Mouse (Mus musculus): ENCODE results near the gene Pik3r5. TPM values are rescaled to one million over a fixed set of nuclear protein-coding genes. Genes with fewer than 3 reads are reported as not detected.

Pik3r5 gene
- polyA plus RNA-seq, 1 experiment from 2014 or later: 1.2 TPM

DNA sequence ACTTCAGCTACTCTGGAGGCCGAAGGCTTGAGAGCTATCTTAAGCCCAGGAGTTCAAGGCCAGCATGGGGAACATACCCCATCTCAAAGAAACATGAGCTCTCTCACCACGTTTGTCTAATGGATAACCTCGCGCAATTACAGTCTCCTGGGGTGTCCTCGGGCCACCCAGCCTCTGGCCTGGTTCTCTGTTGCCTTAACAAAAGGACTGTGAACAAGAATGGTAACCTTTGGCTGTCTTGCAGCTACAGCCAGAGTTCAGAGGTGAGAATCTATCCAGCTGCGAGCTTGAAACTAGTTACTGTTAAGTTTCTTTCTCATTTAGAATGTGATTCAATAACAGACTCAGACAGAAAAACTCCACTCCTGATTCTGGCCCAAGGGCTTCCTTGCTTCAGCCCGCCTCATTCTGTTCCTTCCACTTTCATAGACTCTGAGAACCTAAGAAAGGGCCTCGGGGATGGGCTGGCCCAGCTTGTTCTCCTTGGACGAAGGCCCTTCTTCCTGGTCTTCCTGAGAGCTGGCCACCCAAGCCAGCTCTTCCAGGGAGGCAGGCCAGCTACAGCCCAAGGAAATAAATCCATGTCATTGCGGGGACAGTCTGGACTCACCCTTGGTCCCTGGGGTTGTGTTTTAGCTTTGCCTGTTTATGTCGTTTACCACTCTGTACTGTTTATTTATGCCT lies 43.8 kb upstream of the Pik3r5 start:
- H3K9me3 ChIP-seq (ENCODE audit: control insufficient read depth, low read length): no peaks in the 10 kb centered on the region
- H3K4me1 ChIP-seq (replicated peaks; ENCODE audit: control insufficient read depth, insufficient read depth, low read length): peaks cover 33% of the 10 kb centered on the region
- 30% methylated on average over 11 of the region's 11 CpGs for WGBS
- no peaks in the 10 kb centered on the region for H3K36me3 ChIP-seq (replicated peaks; ENCODE audit: control insufficient read depth, insufficient read depth)
- ATAC-seq (ENCODE audit: low FRiP score): no peak
- H3K4me3 ChIP-seq (replicated peaks; ENCODE audit: low read length): no peak overlapping the region
- H3K27ac ChIP-seq: no peak overlapping the region
- H3K27me3 ChIP-seq (ENCODE audit: control insufficient read depth, insufficient read depth, low read length): peaks cover 82% of the 10 kb centered on the region
- no peak overlapping the region for H3K4me2 ChIP-seq (replicated peaks)
- DNase-seq (ENCODE audit: low spot score): no peak
- no peak overlapping the region for H3K9ac ChIP-seq

- Histone ChIP-seq H3K4me2 (replicated peaks) (no peak overlapping the region), H3K36me3 (replicated peaks; ENCODE audit: control insufficient read depth, insufficient read depth) (no peaks in the 10 kb centered on the region), H3K27me3 (ENCODE audit: control insufficient read depth, insufficient read depth, low read length) (peaks cover 79% of the 10 kb centered on the region), H3K9ac (no peak overlapping the region), H3K4me1 (replicated peaks; ENCODE audit: control insufficient read depth, insufficient read depth, low read length) (peaks cover 33% of the 10 kb centered on the region), H3K9me3 (ENCODE audit: control insufficient read depth, low read length) (no peaks in the 10 kb centered on the region), H3K4me3 (replicated peaks; ENCODE audit: low read length) (no peak overlapping the region), H3K27ac (no peak overlapping the region)
- 39% methylated on average over 1 of the region's 1 CpGs for WGBS
- DNase-seq (ENCODE audit: low spot score): no peak
- ATAC-seq (ENCODE audit: low FRiP score): no peak
Measured at GRCm38 (mm10) chr11:68388655-68389015, 43.3 kb upstream of the Pik3r5 start.

DNA sequence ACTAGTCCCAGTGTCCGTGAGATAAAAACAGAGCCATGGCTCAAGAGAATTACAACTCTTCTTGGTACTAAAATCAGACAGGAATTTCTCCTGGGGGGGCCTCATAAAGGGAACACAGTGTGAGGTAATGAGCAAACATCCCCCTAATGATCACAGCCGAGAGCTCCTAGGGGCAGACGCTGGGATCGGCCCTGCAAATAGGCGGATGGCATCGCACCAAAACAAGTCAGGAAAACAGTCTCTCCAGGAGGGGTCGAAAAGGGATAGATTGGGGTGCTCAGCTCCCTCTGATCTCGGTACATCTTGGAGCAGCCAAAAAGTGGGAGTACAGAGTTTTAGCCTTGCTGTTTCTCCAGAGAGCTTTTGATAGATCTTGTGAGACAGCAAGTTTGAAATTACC lies 42.3 kb upstream of the Pik3r5 start:
- Histone ChIP-seq H3K9me3 (ENCODE audit: control insufficient read depth, low read length) (no peaks in the 10 kb centered on the region), H3K36me3 (replicated peaks; ENCODE audit: control insufficient read depth, insufficient read depth) (no peaks in the 10 kb centered on the region), H3K4me1 (replicated peaks; ENCODE audit: control insufficient read depth, insufficient read depth, low read length) (peaks cover 29% of the 10 kb centered on the region), H3K27me3 (ENCODE audit: control insufficient read depth, insufficient read depth, low read length) (peaks cover 85% of the 10 kb centered on the region), H3K4me3 (replicated peaks; ENCODE audit: low read length) (no peak overlapping the region), H3K9ac (no peak overlapping the region), H3K27ac (no peak overlapping the region), H3K4me2 (replicated peaks) (no peak overlapping the region)
- ATAC-seq (ENCODE audit: low FRiP score) (no peak), DNase-seq (ENCODE audit: low spot score) (no peak)
- WGBS: 3% methylated on average over 8 of the region's 8 CpGs

DNA sequence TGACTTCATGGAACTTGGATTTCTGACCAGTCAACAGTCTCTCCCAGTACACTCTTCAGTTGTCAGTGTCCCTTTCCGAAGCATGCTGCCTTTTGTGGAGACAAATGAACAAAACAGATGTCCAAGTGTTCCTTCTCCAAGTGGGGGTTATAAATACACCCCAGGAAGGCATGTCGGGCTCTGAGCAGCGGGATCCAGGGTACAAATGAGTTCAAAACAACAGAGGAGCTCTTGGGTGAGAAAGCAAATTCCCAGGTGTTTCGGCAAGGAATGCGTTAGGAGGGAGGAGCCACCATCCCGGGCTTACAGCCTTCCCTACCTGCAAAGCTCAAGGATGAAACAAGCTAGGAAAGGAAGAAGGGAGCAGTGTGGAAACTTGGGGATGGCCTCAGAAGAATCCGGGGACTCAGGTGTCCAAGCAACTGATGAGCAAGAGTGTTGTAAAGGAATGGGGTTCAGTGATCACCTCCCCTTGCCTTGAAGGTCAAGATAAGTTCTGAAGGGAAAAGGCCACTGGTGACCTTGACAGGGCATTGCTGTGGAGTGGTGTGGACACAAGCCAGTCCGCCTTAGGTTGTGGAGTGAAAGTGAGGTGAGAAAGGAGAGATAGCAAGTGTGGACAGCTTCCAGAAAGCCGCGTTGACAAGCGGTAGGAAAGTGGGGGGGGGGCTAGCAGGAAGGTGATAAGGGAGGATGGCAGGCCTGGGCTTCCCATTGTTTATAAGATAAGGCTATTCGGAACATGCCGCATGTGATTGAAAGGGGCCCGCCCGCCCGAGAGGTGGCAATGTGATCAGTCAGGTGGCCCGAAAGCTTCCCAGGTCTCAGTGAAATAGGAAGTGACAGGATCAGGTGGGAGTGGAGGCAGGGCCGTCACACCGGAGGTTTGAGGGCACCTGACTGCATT lies 41.3 kb upstream of the Pik3r5 start:
- no peak overlapping the region for H3K4me2 ChIP-seq (replicated peaks)
- 11% methylated on average over 19 of the region's 19 CpGs for WGBS
- H3K4me1 ChIP-seq (replicated peaks; ENCODE audit: control insufficient read depth, insufficient read depth, low read length): peaks cover 19% of the 10 kb centered on the region
- H3K36me3 ChIP-seq (replicated peaks; ENCODE audit: control insufficient read depth, insufficient read depth): no peaks in the 10 kb centered on the region
- peaks cover 88% of the 10 kb centered on the region for H3K27me3 ChIP-seq (ENCODE audit: control insufficient read depth, insufficient read depth, low read length)
- no peak overlapping the region for H3K27ac ChIP-seq
- no peak overlapping the region for H3K4me3 ChIP-seq (replicated peaks; ENCODE audit: low read length)
- no peak overlapping the region for H3K9ac ChIP-seq
- no peak for DNase-seq (ENCODE audit: low spot score)
- ATAC-seq (ENCODE audit: low FRiP score): no peak
- no peaks in the 10 kb centered on the region for H3K9me3 ChIP-seq (ENCODE audit: control insufficient read depth, low read length)

DNA sequence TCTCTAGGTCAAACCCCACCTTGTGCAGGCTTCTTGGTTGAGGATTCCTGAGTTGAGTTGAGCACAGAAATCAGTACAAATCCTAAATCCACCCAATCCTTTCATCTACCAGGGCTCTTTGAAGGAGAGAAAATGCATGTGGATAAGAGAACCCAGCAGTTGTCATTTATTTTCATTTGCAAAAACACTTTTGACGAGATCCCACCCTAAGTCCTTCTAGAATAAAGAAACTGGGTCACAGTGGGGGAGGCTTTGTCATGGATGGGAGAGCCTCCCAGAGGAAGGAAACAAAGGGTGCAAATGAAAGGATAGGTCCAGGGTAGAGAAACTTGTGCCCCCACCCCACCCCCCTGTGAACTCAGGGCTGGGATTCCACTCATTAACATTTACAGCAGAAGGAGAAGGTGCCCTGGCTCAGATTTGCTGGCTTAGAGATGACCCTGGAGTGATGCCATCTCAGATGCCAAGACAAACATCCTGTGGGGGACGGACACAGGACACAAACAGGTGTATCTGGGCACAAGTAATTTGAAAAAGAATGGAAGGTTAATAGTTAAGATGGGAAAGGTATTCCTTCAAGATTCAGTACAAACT lies 37.9 kb upstream of the Pik3r5 start:
- Histone ChIP-seq H3K4me3 (replicated peaks; ENCODE audit: low read length) (no peak overlapping the region), H3K27me3 (ENCODE audit: control insufficient read depth, insufficient read depth, low read length) (peaks cover 90% of the 10 kb centered on the region), H3K27ac (no peak overlapping the region), H3K9ac (no peak overlapping the region), H3K9me3 (ENCODE audit: control insufficient read depth, low read length) (no peaks in the 10 kb centered on the region), H3K4me1 (replicated peaks; ENCODE audit: control insufficient read depth, insufficient read depth, low read length) (peaks cover 8% of the 10 kb centered on the region), H3K4me2 (replicated peaks) (no peak overlapping the region), H3K36me3 (replicated peaks; ENCODE audit: control insufficient read depth, insufficient read depth) (no peaks in the 10 kb centered on the region)
- ATAC-seq (ENCODE audit: low FRiP score) (no peak), DNase-seq (ENCODE audit: low spot score) (no peak)
- WGBS: 41% methylated on average over 2 of the region's 2 CpGs

- Histone ChIP-seq H3K4me3 (replicated peaks; ENCODE audit: low read length) (no peak overlapping the region), H3K9ac (no peak overlapping the region), H3K36me3 (replicated peaks; ENCODE audit: control insufficient read depth, insufficient read depth) (no peaks in the 10 kb centered on the region), H3K27me3 (ENCODE audit: control insufficient read depth, insufficient read depth, low read length) (peaks cover 89% of the 10 kb centered on the region), H3K4me2 (replicated peaks) (no peak overlapping the region), H3K27ac (no peak overlapping the region), H3K9me3 (ENCODE audit: control insufficient read depth, low read length) (no peaks in the 10 kb centered on the region), H3K4me1 (replicated peaks; ENCODE audit: control insufficient read depth, insufficient read depth, low read length) (peaks cover 8% of the 10 kb centered on the region; the same call in 1 of the 2 replicates)
- DNase-seq (ENCODE audit: low spot score) (no peak), ATAC-seq (ENCODE audit: low FRiP score) (no peak)
- WGBS: 40% methylated on average over 4 of the region's 4 CpGs
Measured at GRCm38 (mm10) chr11:68394749-68395148, 37.2 kb upstream of the Pik3r5 start.

DNA sequence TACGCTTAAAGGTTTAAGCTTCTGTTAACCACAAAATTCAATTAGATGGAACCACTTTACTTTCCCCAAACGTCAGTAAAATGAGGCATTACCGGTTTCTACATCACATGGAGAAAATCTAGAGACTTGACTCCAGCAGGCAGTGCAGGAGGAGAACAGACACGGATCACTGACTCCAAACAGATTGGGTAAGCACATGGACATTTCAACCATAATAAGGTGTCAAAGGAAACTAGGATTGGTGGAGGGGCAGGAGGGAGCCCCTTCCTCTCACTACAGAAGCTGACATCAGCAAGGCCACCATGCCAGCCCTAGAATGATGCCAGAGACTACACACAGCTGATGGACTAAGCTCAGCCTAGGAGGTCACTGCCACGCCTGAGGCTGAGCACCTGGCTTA lies 36.4 kb upstream of the Pik3r5 start:
- DNase-seq (ENCODE audit: low spot score) (no peak), ATAC-seq (ENCODE audit: low FRiP score) (no peak)
- no peaks in the 10 kb centered on the region for H3K36me3 ChIP-seq (replicated peaks; ENCODE audit: control insufficient read depth, insufficient read depth)
- no peak overlapping the region for H3K27ac ChIP-seq
- WGBS: 53% methylated on average over 5 of the region's 5 CpGs
- H3K4me2 ChIP-seq (replicated peaks): no peak overlapping the region
- H3K9me3 ChIP-seq (ENCODE audit: control insufficient read depth, low read length): no peaks in the 10 kb centered on the region
- no peak overlapping the region for H3K4me3 ChIP-seq (replicated peaks; ENCODE audit: low read length)
- peaks cover 13% of the 10 kb centered on the region; the same call in 1 of the 2 replicates for H3K4me1 ChIP-seq (replicated peaks; ENCODE audit: control insufficient read depth, insufficient read depth, low read length)
- H3K27me3 ChIP-seq (ENCODE audit: control insufficient read depth, insufficient read depth, low read length): peaks cover 87% of the 10 kb centered on the region
- no peak overlapping the region for H3K9ac ChIP-seq

DNA sequence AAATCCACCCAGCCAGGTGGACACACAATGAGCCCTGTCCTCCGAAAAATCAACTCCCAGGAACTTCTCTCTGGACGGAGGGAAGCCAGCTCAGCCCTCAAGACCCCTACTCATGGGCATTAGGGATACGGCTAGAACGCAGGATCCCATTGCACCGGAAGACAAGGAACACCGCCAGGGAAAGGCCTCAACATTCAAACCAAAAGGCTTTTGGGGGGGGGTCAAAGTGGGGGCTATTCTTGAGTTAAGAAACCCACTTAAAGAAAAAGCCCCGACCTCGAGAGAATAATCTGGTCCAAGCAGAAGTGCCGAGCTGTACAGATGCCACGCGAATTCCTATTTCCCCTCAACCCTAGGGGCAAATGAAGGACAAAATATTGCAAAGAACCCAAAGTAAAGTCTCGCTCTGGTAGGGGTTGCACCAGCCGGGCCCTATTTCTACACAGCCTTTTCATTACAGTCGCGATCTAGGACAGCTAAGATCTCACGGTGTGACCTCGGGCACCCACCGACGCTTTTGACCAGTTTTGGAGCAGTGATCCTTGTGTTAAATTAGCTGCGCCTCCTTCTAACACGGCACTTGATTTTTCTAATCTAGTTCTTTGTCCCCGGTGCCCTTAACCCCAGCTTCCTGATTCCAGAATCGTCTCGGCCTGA lies 32.9 kb upstream of the Pik3r5 start:
- H3K4me3 ChIP-seq (replicated peaks; ENCODE audit: low read length): peak overlapping the region; percentile 50
- peaks cover 79% of the 10 kb centered on the region for H3K27me3 ChIP-seq (ENCODE audit: control insufficient read depth, insufficient read depth, low read length)
- no peaks in the 10 kb centered on the region for H3K9me3 ChIP-seq (ENCODE audit: control insufficient read depth, low read length)
- H3K36me3 ChIP-seq (replicated peaks; ENCODE audit: control insufficient read depth, insufficient read depth): no peaks in the 10 kb centered on the region
- H3K27ac ChIP-seq: no peak overlapping the region
- WGBS: 7% methylated on average over 24 of the region's 24 CpGs
- H3K9ac ChIP-seq: peak overlapping the region; percentile 62
- DNase-seq (ENCODE audit: low spot score): no peak
- peak overlapping the region; percentile 94 for H3K4me2 ChIP-seq (replicated peaks)
- H3K4me1 ChIP-seq (replicated peaks; ENCODE audit: control insufficient read depth, insufficient read depth, low read length): peaks cover 13% of the 10 kb centered on the region; the same call in 1 of the 2 replicates
- ATAC-seq (ENCODE audit: low FRiP score): no peak

DNA sequence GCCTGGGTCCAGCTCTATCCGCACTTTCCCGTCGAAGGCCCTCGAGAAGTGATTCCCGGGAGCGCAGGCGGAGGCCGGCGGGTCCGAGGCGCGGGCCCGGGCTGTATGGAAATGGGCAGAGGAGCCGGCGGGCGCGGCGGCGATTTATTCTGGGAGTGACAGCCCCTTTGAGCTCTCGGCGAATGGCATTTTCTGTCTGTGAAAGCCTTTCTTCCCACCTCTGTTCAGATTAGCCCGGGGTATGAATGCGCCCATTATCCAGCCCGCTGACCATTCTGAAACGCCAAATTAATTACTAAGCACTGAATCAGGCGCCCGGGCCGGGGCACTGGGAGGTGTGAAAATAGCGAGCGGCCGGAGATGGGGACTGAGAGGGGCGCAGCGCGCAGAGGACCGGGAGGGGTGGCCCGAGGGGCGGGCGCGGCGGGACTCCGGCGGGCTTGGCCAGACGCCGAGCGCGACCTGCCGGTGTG lies 32.3 kb upstream of the Pik3r5 start:
- Histone ChIP-seq H3K36me3 (replicated peaks; ENCODE audit: control insufficient read depth, insufficient read depth) (no peaks in the 10 kb centered on the region), H3K9ac (peak overlapping the region; percentile 62), H3K27me3 (ENCODE audit: control insufficient read depth, insufficient read depth, low read length) (peaks cover 74% of the 10 kb centered on the region), H3K4me2 (replicated peaks) (peak overlapping the region; percentile 94), H3K9me3 (ENCODE audit: control insufficient read depth, low read length) (no peaks in the 10 kb centered on the region), H3K4me3 (replicated peaks; ENCODE audit: low read length) (peak overlapping the region; percentile 50), H3K27ac (no peak overlapping the region), H3K4me1 (replicated peaks; ENCODE audit: control insufficient read depth, insufficient read depth, low read length) (peaks cover 13% of the 10 kb centered on the region; the same call in 1 of the 2 replicates)
- ATAC-seq (ENCODE audit: low FRiP score) (peak; percentile 87), DNase-seq (ENCODE audit: low spot score) (peak; percentile 60)
- whole genome bisulfite sequencing: under 1% methylated on average over 42 of the region's 47 CpGs

Measured in hindbrain, embryonic 14.5 days (tissue).